Comparison of ENCODE assay signal across 8 mouse cellular contexts in genomic region chr5:150594649-150595339, GRCm38 (mm10). TPM values are rescaled to one million over a fixed set of nuclear protein-coding genes. Genes with fewer than 3 reads are reported as not detected.
A peak's percentile ranks its signal among the peaks of the same experiment; 100 is the strongest.
DNase-seq lines count a peak whose midpoint lies in the region; ATAC-seq lines count a peak whose summit lies in the region.

No protein-coding gene starts in this region.

- no peak for DNase-seq in cerebellum, adult 8-10 months
- peak; percentile 38 to 50 for DNase-seq in right cerebral cortex, postnatal 10 days (ENCODE audit: low spot score in 2 of 2)
- no peak for DNase-seq in right cerebral cortex, postnatal 14 days
- no peak for DNase-seq in hindbrain, embryonic 14.5 days (ENCODE audit: low spot score)
- no peak for DNase-seq in Muller cell, postnatal 12 days (ENCODE audit: inconsistent ontology term)
- DNase-seq in thymus, postnatal 36 days: no peak

- H3K9ac ChIP-seq in hindbrain, embryonic 14.5 days: peak overlapping the region; percentile 72
- peak overlapping the region; percentile 68 for H3K9ac ChIP-seq in midbrain, embryonic 12.5 days (replicated peaks)

- peaks cover 23% of the 10 kb centered on the region for H3K27me3 ChIP-seq in hindbrain, embryonic 14.5 days (ENCODE audit: control insufficient read depth, insufficient read depth, low read length)
- H3K27me3 ChIP-seq in midbrain, embryonic 12.5 days: peaks cover 48% of the 10 kb centered on the region

- no peaks in the 10 kb centered on the region for H3K9me3 ChIP-seq in hindbrain, embryonic 14.5 days (ENCODE audit: control insufficient read depth, low read length)
- no peaks in the 10 kb centered on the region for H3K9me3 ChIP-seq in midbrain, embryonic 12.5 days

- no peaks in the 10 kb centered on the region; the same call in 1 of the 2 replicates for H3K36me3 ChIP-seq in hindbrain, embryonic 14.5 days (replicated peaks; ENCODE audit: control insufficient read depth, insufficient read depth)
- no peaks in the 10 kb centered on the region for H3K36me3 ChIP-seq in midbrain, embryonic 12.5 days

- H3K4me1 ChIP-seq in hindbrain, embryonic 14.5 days (replicated peaks; ENCODE audit: control insufficient read depth, insufficient read depth, low read length): peaks cover 12% of the 10 kb centered on the region
- H3K4me1 ChIP-seq in midbrain, embryonic 12.5 days: peaks cover 7% of the 10 kb centered on the region; the same call in 1 of the 2 replicates

- peak; percentile 49 for ATAC-seq in cerebellum, adult (ENCODE audit: insufficient number of reproducible peaks, low FRiP score, low TSS enrichment)
- ATAC-seq in hindbrain, embryonic 14.5 days (ENCODE audit: low FRiP score): peak; percentile 68; the same call in 1 of the 2 replicates
- peak; percentile 78; the same call in 1 of the 2 replicates for ATAC-seq in midbrain, embryonic 12.5 days (ENCODE audit: low FRiP score, low read depth)

- H3K4me2 ChIP-seq in hindbrain, embryonic 14.5 days (replicated peaks): peak overlapping the region; percentile 95
- H3K4me2 ChIP-seq in midbrain, embryonic 12.5 days (replicated peaks): peak overlapping the region; percentile 100

- 7% methylated on average over 17 of the region's 17 CpGs for whole genome bisulfite sequencing in hindbrain, embryonic 14.5 days
- WGBS in midbrain, embryonic 12.5 days: 6% methylated on average over 17 of the region's 17 CpGs

- peak overlapping the region; percentile 88 for H3K4me3 ChIP-seq in hindbrain, embryonic 14.5 days (replicated peaks; ENCODE audit: low read length)
- peak overlapping the region; percentile 78 for H3K4me3 ChIP-seq in midbrain, embryonic 12.5 days

- H3K27ac ChIP-seq in hindbrain, embryonic 14.5 days: no peak overlapping the region
- H3K27ac ChIP-seq in midbrain, embryonic 12.5 days (replicated peaks): no peak overlapping the region

RNA-seq across cellular contexts. Expression of gene N4bp2l1, which starts 2.2 kb away (rescaled TPM):
- polyA plus RNA-seq in hindbrain, embryonic 14.5 days (2014; fragmentation: Nextera tagmentation; extraction: Ambion mirVana): 16.6 and 17.5 TPM in 2 replicates
- polyA plus RNA-seq in midbrain, embryonic 12.5 days (2016; fragmentation: Nextera tagmentation; extraction: Ambion mirVana): 3.2 and 3.6 TPM in 2 replicates

Comparison
In these comparisons a context has a peak if more than half of its experiments do, and no peak if none do; other contexts are left out.
1. DNase-seq: peak in right cerebral cortex, postnatal 10 days (2 of 2); none in cerebellum, adult 8-10 months (single experiment), right cerebral cortex, postnatal 14 days (single experiment), hindbrain, embryonic 14.5 days (single experiment), Muller cell, postnatal 12 days (single experiment) and thymus, postnatal 36 days (0 of 2).
2. Peak in every context shown above with its lines, with median percentiles within 50 percentile points of each other: ATAC-seq.